In the genomic region with DNA sequence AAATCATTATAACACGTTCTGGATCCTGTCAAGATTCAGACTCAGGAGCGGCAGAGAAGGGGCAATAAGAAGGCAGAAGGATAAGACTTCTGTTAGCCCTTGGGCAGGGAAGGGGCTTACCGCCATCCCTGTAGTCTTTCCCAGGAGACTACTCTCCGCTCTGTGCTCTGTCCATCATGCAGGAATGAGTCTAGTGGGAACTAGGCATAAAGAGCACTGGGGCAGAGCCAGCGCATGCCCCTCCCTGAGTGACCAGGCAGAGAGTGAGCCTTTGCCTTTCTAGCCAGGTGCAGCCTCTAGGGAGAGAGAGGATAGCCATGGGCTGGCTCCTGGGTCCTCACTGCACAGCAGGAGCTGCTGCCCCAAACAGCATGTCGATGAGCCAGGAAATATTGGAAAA, we compare ENCODE assay signal across 24 mouse cellular contexts. TPM values are rescaled to one million over a fixed set of nuclear protein-coding genes. Genes with fewer than 3 reads are reported as not detected.
A peak's percentile ranks its signal among the peaks of the same experiment; 100 is the strongest.
DNase-seq lines count a peak whose midpoint lies in the region; ATAC-seq and TF ChIP-seq lines count a peak whose summit lies in the region.
"Had no signal": no experiment of that assay in that cellular context is flagged by ENCODE, and none has a peak within 500 bp of the region (broad histone marks: within the 10 kb centered on the region; RNA-seq: fewer than 3 reads in every experiment).

No protein-coding gene starts in this region.

- TF ChIP-seq CTCF in forebrain, postnatal 0 days (IDR thresholded peaks at IDR 0.05; ENCODE audit: low read depth): no peak

- H3K9me3 ChIP-seq in forebrain, embryonic 13.5 days (replicated peaks): no peaks in the 10 kb centered on the region
- no peaks in the 10 kb centered on the region for H3K9me3 ChIP-seq in forebrain, postnatal 0 days (ENCODE audit: low read length)
- H3K9me3 ChIP-seq in midbrain, embryonic 10.5 days (replicated peaks): no peaks in the 10 kb centered on the region
- H3K9me3 ChIP-seq in neural tube, embryonic 13.5 days: no peaks in the 10 kb centered on the region
- H3K9me3 ChIP-seq: embryonic facial prominence, embryonic 12.5 days; G1E; lung, embryonic 15.5 days had no signal

- H3K4me3 ChIP-seq in forebrain, embryonic 13.5 days: no peak overlapping the region
- no peak overlapping the region for H3K4me3 ChIP-seq in forebrain, postnatal 0 days (ENCODE audit: low read depth, low read length)
- H3K4me3 ChIP-seq in midbrain, embryonic 10.5 days: no peak overlapping the region
- no peak overlapping the region for H3K4me3 ChIP-seq in neural tube, embryonic 13.5 days
- H3K4me3 ChIP-seq: embryonic facial prominence, embryonic 12.5 days; lung, embryonic 15.5 days had no signal

- peak overlapping the region; percentile 75 for H3K27ac ChIP-seq in forebrain, embryonic 13.5 days
- peak overlapping the region; percentile 88 for H3K27ac ChIP-seq in forebrain, postnatal 0 days (ENCODE audit: low read depth, low read length)
- H3K27ac ChIP-seq in midbrain, embryonic 10.5 days (replicated peaks): peak overlapping the region; percentile 38; the same call in 1 of the 2 replicates
- peak overlapping the region; percentile 74 for H3K27ac ChIP-seq in neural tube, embryonic 13.5 days (replicated peaks)
- H3K27ac ChIP-seq: embryonic facial prominence, embryonic 12.5 days; kidney, postnatal 0 days; lung, embryonic 15.5 days had no signal

- H3K4me2 ChIP-seq in forebrain, embryonic 13.5 days: no peak overlapping the region
- peak overlapping the region; percentile 17; the same call in 1 of the 2 replicates for H3K4me2 ChIP-seq in forebrain, postnatal 0 days (ENCODE audit: low read depth)
- peak overlapping the region; percentile 11; the same call in 1 of the 2 replicates for H3K4me2 ChIP-seq in neural tube, embryonic 13.5 days
- H3K4me2 ChIP-seq: embryonic facial prominence, embryonic 12.5 days; liver, embryonic 11.5 days; lung, embryonic 15.5 days had no signal

- DNase-seq in forebrain, postnatal 0 days: no peak
- DNase-seq in midbrain, embryonic 10.5 days (ENCODE audit: low spot score): no peak
- no peak for DNase-seq in retina, embryonic 14.5 days (ENCODE audit: low spot score)
- DNase-seq in heart, postnatal 36 days: no peak
- DNase-seq in thymus, adult 18-20 months: no peak
- DNase-seq: cerebellum, adult 11 months; cerebellum, postnatal 36 days; gastrocnemius, postnatal 14 days; heart, postnatal 10 days had no signal

- H3K36me3 ChIP-seq in forebrain, embryonic 13.5 days (ENCODE audit: poor library complexity, severe bottlenecking): peaks cover 51% of the 10 kb centered on the region
- peaks cover 47% of the 10 kb centered on the region for H3K36me3 ChIP-seq in forebrain, postnatal 0 days (ENCODE audit: insufficient read depth)
- H3K36me3 ChIP-seq in midbrain, embryonic 10.5 days: peaks cover 48% of the 10 kb centered on the region
- peaks cover 48% of the 10 kb centered on the region for H3K36me3 ChIP-seq in neural tube, embryonic 13.5 days

- ATAC-seq in forebrain, embryonic 13.5 days: 0 out of 2 replicates have a peak, but pooled peaks have one; percentile 19
- peak; percentile 55 for ATAC-seq in forebrain, postnatal 0 days
- peak; percentile 52; the same call in 1 of the 2 replicates for ATAC-seq in neural tube, embryonic 13.5 days (ENCODE audit: low read depth)
- ATAC-seq: intestine, embryonic 16.5 days had no signal

- peaks cover 25% of the 10 kb centered on the region for H3K4me1 ChIP-seq in forebrain, embryonic 13.5 days
- H3K4me1 ChIP-seq in forebrain, postnatal 0 days (ENCODE audit: insufficient read depth): peaks cover 22% of the 10 kb centered on the region
- peaks cover 35% of the 10 kb centered on the region for H3K4me1 ChIP-seq in midbrain, embryonic 10.5 days
- peaks cover 25% of the 10 kb centered on the region for H3K4me1 ChIP-seq in neural tube, embryonic 13.5 days (replicated peaks)
- H3K4me1 ChIP-seq: embryonic facial prominence, embryonic 12.5 days; lung, embryonic 15.5 days had no signal

- WGBS in forebrain, embryonic 13.5 days: 72% methylated on average over 6 of the region's 6 CpGs
- 58% methylated on average over 6 of the region's 6 CpGs for WGBS in forebrain, postnatal 0 days
- 78% methylated on average over 6 of the region's 6 CpGs for WGBS in midbrain, embryonic 10.5 days
- 47% methylated on average over 6 of the region's 6 CpGs for WGBS in neural tube, embryonic 13.5 days

- H3K27me3 ChIP-seq in forebrain, embryonic 13.5 days: no peaks in the 10 kb centered on the region
- H3K27me3 ChIP-seq in forebrain, postnatal 0 days (ENCODE audit: insufficient read depth, low read length): no peaks in the 10 kb centered on the region
- H3K27me3 ChIP-seq in midbrain, embryonic 10.5 days (ENCODE audit: low read depth, poor library complexity, severe bottlenecking): no peaks in the 10 kb centered on the region
- H3K27me3 ChIP-seq in neural tube, embryonic 13.5 days: no peaks in the 10 kb centered on the region
- H3K27me3 ChIP-seq: embryonic facial prominence, embryonic 12.5 days; lung, embryonic 15.5 days had no signal

- intact Hi-C loops in heart, postnatal 36 days (cut with DNase I): no loop called here

- H3K9ac ChIP-seq in forebrain, embryonic 13.5 days: 0 out of 2 replicates have a peak overlapping the region, but pooled peaks have one; percentile 17
- H3K9ac ChIP-seq in forebrain, postnatal 0 days: peak overlapping the region; percentile 22; the same call in 1 of the 2 replicates
- H3K9ac ChIP-seq in neural tube, embryonic 13.5 days: peak overlapping the region; percentile 31; the same call in 1 of the 2 replicates
- H3K9ac ChIP-seq: embryonic facial prominence, embryonic 12.5 days; lung, embryonic 15.5 days had no signal

RNA-seq across cellular contexts. Expression of a gene that starts 9.0 kb away (rescaled TPM):
- polyA plus RNA-seq in forebrain, embryonic 13.5 days (2015; fragmentation: Nextera tagmentation; extraction: Ambion mirVana): 4.4 and 5.5 TPM in 2 replicates
- total RNA-seq in forebrain, postnatal 0 days (2014; rRNA removed): 13.6 and 14.6 TPM in 2 replicates
- polyA plus RNA-seq in forebrain, postnatal 0 days (2015; fragmentation: Nextera tagmentation; extraction: Ambion mirVana): 19.8 and 20.7 TPM in 2 replicates
- 11.8 and 18.9 TPM in 2 replicates for polyA plus RNA-seq in midbrain, embryonic 10.5 days (2016; fragmentation: Nextera tagmentation; extraction: Ambion mirVana)
- polyA plus RNA-seq in neural tube, embryonic 13.5 days (2015; fragmentation: Nextera tagmentation; extraction: Ambion mirVana): 3.5 and 4.2 TPM in 2 replicates
- total RNA-seq in heart, postnatal 36 days (2021): not detected
- total RNA-seq: adrenal gland, adult 18-20 months; gastrocnemius, postnatal 14 days; heart, adult 8-10 months; heart, postnatal 10 days; megakaryocyte, adult 5-6 weeks had no signal
- polyA plus RNA-seq: G1E; intestine, embryonic 16.5 days; kidney, postnatal 0 days; liver, embryonic 11.5 days; spleen, adult 2 months had no signal

RNA-seq across cellular contexts. Expression of a gene that starts 20.9 kb away (rescaled TPM):
- polyA plus RNA-seq in forebrain, embryonic 13.5 days (2015; fragmentation: Nextera tagmentation; extraction: Ambion mirVana): 28.5 and 29.4 TPM in 2 replicates
- total RNA-seq in forebrain, postnatal 0 days (2014; rRNA removed): 61.2 and 68.6 TPM in 2 replicates
- 98.3 and 105 TPM in 2 replicates for polyA plus RNA-seq in forebrain, postnatal 0 days (2015; fragmentation: Nextera tagmentation; extraction: Ambion mirVana)
- 26.4 and 30.2 TPM in 2 replicates for polyA plus RNA-seq in midbrain, embryonic 10.5 days (2016; fragmentation: Nextera tagmentation; extraction: Ambion mirVana)
- polyA plus RNA-seq in neural tube, embryonic 13.5 days (2015; fragmentation: Nextera tagmentation; extraction: Ambion mirVana): 52.6 and 57.4 TPM in 2 replicates
- 10 to 100 TPM; 45.8 to 48.8 TPM for total RNA-seq in heart, postnatal 36 days (2021)

RNA-seq across cellular contexts. Expression of a gene that starts 38.5 kb away (rescaled TPM):
- polyA plus RNA-seq in forebrain, embryonic 13.5 days (2015; fragmentation: Nextera tagmentation; extraction: Ambion mirVana): not detected in 2 replicates
- not detected in 2 replicates for total RNA-seq in forebrain, postnatal 0 days (2014; rRNA removed)
- not detected in 2 replicates for polyA plus RNA-seq in forebrain, postnatal 0 days (2015; fragmentation: Nextera tagmentation; extraction: Ambion mirVana)
- polyA plus RNA-seq in midbrain, embryonic 10.5 days (2016; fragmentation: Nextera tagmentation; extraction: Ambion mirVana): not detected in 2 replicates
- polyA plus RNA-seq in neural tube, embryonic 13.5 days (2015; fragmentation: Nextera tagmentation; extraction: Ambion mirVana): not detected in 2 replicates
- not detected for total RNA-seq in heart, postnatal 36 days (2021)
- total RNA-seq: adrenal gland, adult 18-20 months; G1E; gastrocnemius, postnatal 14 days; heart, adult 8-10 months; heart, postnatal 10 days; layer of hippocampus, postnatal 25 days; left cerebral cortex, postnatal 4 days; megakaryocyte, adult 5-6 weeks had no signal
- polyA plus RNA-seq: embryonic facial prominence, embryonic 12.5 days; G1E; intestine, embryonic 16.5 days; kidney, postnatal 0 days; liver, embryonic 11.5 days; lung, embryonic 15.5 days; spleen, adult 2 months; stomach, embryonic 16.5 days had no signal

Comparison
In these comparisons a context has a peak if more than half of its experiments do, and no peak if none do; other contexts are left out.
1. H3K27ac ChIP-seq: peak in every context shown above with its lines; median percentile 88 in forebrain, postnatal 0 days; 75 in forebrain, embryonic 13.5 days; 74 in neural tube, embryonic 13.5 days; 38 in midbrain, embryonic 10.5 days.